21 mouse cellular contexts compared by ENCODE assay signal in genomic region chr1:129624519-129624918, GRCm38 (mm10).
DNase-seq lines count a peak whose midpoint lies in the region; ATAC-seq and TF ChIP-seq lines count a peak whose summit lies in the region.
"Had no signal": no experiment of that assay in that cellular context is flagged by ENCODE, and none has a peak within 500 bp of the region (broad histone marks: within the 10 kb centered on the region; RNA-seq: fewer than 3 reads in every experiment).

No protein-coding gene starts in this region.

- H3K4me1 ChIP-seq in CH12.LX (ENCODE audit: control insufficient read depth in 1 of 2, insufficient read depth in 2 of 2): peaks cover 0 to 8% of the 10 kb centered on the region in 2 experiments; a peak in 2 of 4 replicates
- H3K4me1 ChIP-seq: embryonic facial prominence, embryonic 13.5 days; forebrain, embryonic 12.5 days; heart, embryonic 13.5 days; hindbrain, embryonic 15.5 days had no signal

- peak; percentile 2 for DNase-seq in CD4-positive, CD25-positive, alpha-beta regulatory T cell, adult 2 months (ENCODE audit: low read depth, low spot score)
- peak; percentile 68 for DNase-seq in CH12.LX (ENCODE audit: extremely low read depth)
- DNase-seq in cerebellum, adult 8-10 months: no peak
- no peak for DNase-seq in frontal cortex, postnatal 10 days (ENCODE audit: low spot score in 2 of 2)
- DNase-seq: adrenal gland, postnatal 14 days; B cell, adult 2 months; cerebellum, adult 2 months; cerebellum, postnatal 14 days; gastrocnemius, postnatal 25 days; heart, adult 11 months; heart, postnatal 36 days had no signal

- no peaks in the 10 kb centered on the region for H3K27me3 ChIP-seq in CH12.LX (replicated peaks)
- H3K27me3 ChIP-seq: embryonic facial prominence, embryonic 13.5 days; forebrain, embryonic 12.5 days; heart, embryonic 13.5 days; hindbrain, embryonic 15.5 days had no signal

- H3K36me3 ChIP-seq in CH12.LX (replicated peaks in 1 of 2; ENCODE audit: control insufficient read depth in 1 of 2, insufficient read depth in 1 of 2, low read length in 1 of 2): no peaks in the 10 kb centered on the region
- H3K36me3 ChIP-seq: embryonic facial prominence, embryonic 13.5 days; forebrain, embryonic 12.5 days; heart, embryonic 13.5 days; hindbrain, embryonic 15.5 days had no signal

- no peak for ATAC-seq in CD4-positive, CD25-positive, alpha-beta regulatory T cell, adult 4 months
- peak; percentile 92 for ATAC-seq in common myeloid progenitor, adult 5-6 weeks (replicated peaks; ENCODE audit: low read depth, poor library complexity, severe bottlenecking)
- peak; percentile 89 for ATAC-seq in megakaryocyte progenitor cell, adult 5-6 weeks (replicated peaks; ENCODE audit: poor library complexity)
- ATAC-seq: forebrain, embryonic 16.5 days; inflammation-experienced regulatory T-cells, adult 6 months; intestine, postnatal 0 days had no signal

- no peaks in the 10 kb centered on the region for H3K9me3 ChIP-seq in CH12.LX (replicated peaks; ENCODE audit: low read length)
- H3K9me3 ChIP-seq: embryonic facial prominence, embryonic 13.5 days; forebrain, embryonic 12.5 days; heart, embryonic 13.5 days; hindbrain, embryonic 15.5 days had no signal

- peak overlapping the region; percentile 34; the same call in 1 of the 2 replicates for H3K4me2 ChIP-seq in CH12.LX (ENCODE audit: insufficient read depth, low read depth, poor library complexity, severe bottlenecking)
- H3K4me2 ChIP-seq: embryonic facial prominence, embryonic 13.5 days; forebrain, embryonic 12.5 days; heart, embryonic 13.5 days; hindbrain, embryonic 15.5 days had no signal

- TF ChIP-seq EP300 in CH12.LX (IDR thresholded peaks at IDR 0.05; ENCODE audit: low read length): peak; percentile 72

- H3K27ac ChIP-seq in CH12.LX (ENCODE audit: insufficient read depth, low read depth): no peak overlapping the region
- H3K27ac ChIP-seq: embryonic facial prominence, embryonic 13.5 days; forebrain, embryonic 12.5 days; heart, embryonic 13.5 days; hindbrain, embryonic 15.5 days had no signal

- H3K9ac ChIP-seq in CH12.LX (ENCODE audit: insufficient read depth, low read depth): no peak overlapping the region
- H3K9ac ChIP-seq: embryonic facial prominence, embryonic 13.5 days; forebrain, embryonic 12.5 days; heart, embryonic 13.5 days; hindbrain, embryonic 15.5 days had no signal

- H3K4me3 ChIP-seq in CH12.LX (replicated peaks in 1 of 3; ENCODE audit: low read depth in 2 of 3, low read length in 2 of 3, poor library complexity in 1 of 3): no peak overlapping the region
- H3K4me3 ChIP-seq: embryonic facial prominence, embryonic 13.5 days; forebrain, embryonic 12.5 days; heart, embryonic 13.5 days; hindbrain, embryonic 15.5 days had no signal

- no peak for TF ChIP-seq POLR2A in CH12.LX (IDR thresholded peaks at IDR 0.05; ENCODE audit: low read depth, low read length)

- no peak for TF ChIP-seq CTCF in CH12.LX (conservative IDR thresholded peaks at IDR 0.05 in 1 of 2, IDR thresholded peaks at IDR 0.05 in 1 of 2; ENCODE audit: low read depth in 2 of 2, low read length in 2 of 2)

- no peak for TF ChIP-seq RAD21 in CH12.LX (IDR thresholded peaks at IDR 0.05; ENCODE audit: low read depth, low read length)

- in situ Hi-C loops in CH12.LX (cut with MboI; ENCODE audit: low pct_ligation_motif_present, low pct_unique_long_range_greater_than_20kb, low sequenced_read_pairs): no loop called here

- no peaks in the 10 kb centered on the region for H3K79me2 ChIP-seq in CH12.LX (replicated peaks; ENCODE audit: control insufficient read depth, extremely low read depth, insufficient read depth, poor library complexity, severe bottlenecking)

- dilution Hi-C loops in CH12.LX (cut with MboI; ENCODE audit: extremely low pct_ligation_motif_present, extremely low pct_unique_long_range_greater_than_20kb, low sequenced_read_pairs): no loop called here

TF ChIP-seq in CH12.LX, 34 proteins besides CTCF, POLR2A, EP300 and RAD21:
- TF ChIP-seq MYC (IDR thresholded peaks at IDR 0.05; ENCODE audit: low read depth, low read length) (no peak), MAX (IDR thresholded peaks at IDR 0.05; ENCODE audit: low read length) (peak; percentile 57; the same call in 1 of the 2 replicates), ZNF384 (IDR thresholded peaks at IDR 0.05; ENCODE audit: low read depth, low read length) (no peak), ZMIZ1 (IDR thresholded peaks at IDR 0.05; ENCODE audit: low read depth, low read length) (no peak), GABPA (IDR thresholded peaks at IDR 0.05; ENCODE audit: insufficient replicate concordance, low read depth, low read length) (no peak), IRF4 (IDR thresholded peaks at IDR 0.05; ENCODE audit: low read depth, low read length) (peak; percentile 88), ELF1 (IDR thresholded peaks at IDR 0.05; ENCODE audit: low read depth, low read length) (no peak), CHD2 (IDR thresholded peaks at IDR 0.05; ENCODE audit: low read length) (no peak), CHD1 (IDR thresholded peaks at IDR 0.05; ENCODE audit: low read depth, low read length) (no peak), UBTF (IDR thresholded peaks at IDR 0.05; ENCODE audit: low read depth, low read length) (no peak), ZKSCAN1 (IDR thresholded peaks at IDR 0.05; ENCODE audit: borderline replicate concordance, low read depth, low read length) (no peak), MAFK (IDR thresholded peaks at IDR 0.05; ENCODE audit: insufficient replicate concordance, low read length) (no peak), ETS1 (conservative IDR thresholded peaks at IDR 0.05; ENCODE audit: low read depth, low read length) (no peak), RCOR1 (conservative IDR thresholded peaks at IDR 0.05; ENCODE audit: low read depth, low read length) (no peak), PAX5 (IDR thresholded peaks at IDR 0.05; ENCODE audit: low read length) (no peak), JUND (conservative IDR thresholded peaks at IDR 0.05; ENCODE audit: low read depth, low read length) (0 out of 2 replicates have a peak, but pooled peaks have one; percentile 49), MEF2A (IDR thresholded peaks at IDR 0.05; ENCODE audit: borderline replicate concordance, low read depth, low read length) (no peak), JUN (IDR thresholded peaks at IDR 0.05; ENCODE audit: insufficient read depth, low read depth, low read length) (0 out of 2 replicates have a peak, but pooled peaks have one; percentile 18), USF2 (conservative IDR thresholded peaks at IDR 0.05; ENCODE audit: low read depth, low read length) (no peak), NRF1 (IDR thresholded peaks at IDR 0.05; ENCODE audit: low read depth, low read length) (no peak), TCF12 (IDR thresholded peaks at IDR 0.05; ENCODE audit: low read depth, low read length) (no peak), USF1 (IDR thresholded peaks at IDR 0.05; ENCODE audit: low read depth, low read length) (no peak), KAT2A (IDR thresholded peaks at IDR 0.05; ENCODE audit: insufficient replicate concordance, low read length) (no peak), E2F4 (IDR thresholded peaks at IDR 0.05; ENCODE audit: insufficient replicate concordance, low read depth, low read length) (no peak), BHLHE40 (IDR thresholded peaks at IDR 0.05; ENCODE audit: low read depth, low read length) (no peak), ZC3H11A (IDR thresholded peaks at IDR 0.05; ENCODE audit: low read depth, low read length) (no peak), POLR2AphosphoS2 (IDR thresholded peaks at IDR 0.05; ENCODE audit: low read depth, low read length) (no peak), HCFC1 (IDR thresholded peaks at IDR 0.05; ENCODE audit: low read depth, low read length) (no peak)

Comparison
In these comparisons a context has a peak if more than half of its experiments do, and no peak if none do; other contexts are left out.
1. DNase-seq: peak in CD4-positive, CD25-positive, alpha-beta regulatory T cell, adult 2 months (single experiment) and CH12.LX (single experiment); none in cerebellum, adult 8-10 months (single experiment) and frontal cortex, postnatal 10 days (0 of 2).